Mouse (Mus musculus): ENCODE measurements at regions not wholly inside any gene's neighbourhood (a gene's known extent, or its start where the extent isn't known, plus 50 kb on each side); places are given as distances from the start of the nearest gene placed in this dataset.

DNA sequence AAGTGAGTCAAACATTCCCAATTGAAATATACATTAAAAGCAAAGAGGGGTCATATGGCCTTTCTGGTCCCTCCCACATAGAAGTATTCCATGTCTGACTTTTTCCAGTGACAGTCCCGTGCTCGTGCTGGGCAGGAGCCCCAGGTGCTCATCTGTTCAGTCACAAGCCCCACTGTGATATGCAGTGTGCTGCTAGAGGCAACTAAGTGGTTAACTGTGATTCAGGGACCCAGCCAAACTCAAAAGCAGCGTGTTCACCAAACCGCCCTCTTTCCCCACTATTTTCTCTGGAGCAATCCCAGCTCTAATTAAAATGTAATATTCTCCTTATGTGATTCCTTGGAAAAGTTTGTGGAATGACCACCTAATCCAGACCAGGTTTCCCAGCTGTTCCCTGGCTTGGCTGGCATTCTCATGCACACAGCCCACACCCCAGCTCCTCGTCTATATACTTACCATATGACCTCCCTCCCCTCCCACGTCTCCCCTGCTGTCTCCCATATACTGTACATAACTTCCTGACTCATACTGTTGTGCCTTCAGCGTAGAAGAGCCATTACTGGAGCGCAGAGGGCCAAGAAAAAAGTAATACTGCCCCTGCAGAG is 203.6 kb downstream of the Mtx2 start:
- Histone ChIP-seq H3K36me3 (no peaks in the 10 kb centered on the region), H3K9ac (no peak overlapping the region), H3K4me1 (no peaks in the 10 kb centered on the region), H3K27ac (no peak overlapping the region), H3K27me3 (peaks cover 13% of the 10 kb centered on the region; the same call in 1 of the 2 replicates), H3K9me3 (no peaks in the 10 kb centered on the region), H3K4me2 (no peak overlapping the region), H3K4me3 (no peak overlapping the region)
- 35% methylated on average over 8 of the region's 8 CpGs for WGBS
- ATAC-seq (ENCODE audit: borderline replicate concordance, extremely low read depth, low FRiP score, low TSS enrichment) = no peak

DNA sequence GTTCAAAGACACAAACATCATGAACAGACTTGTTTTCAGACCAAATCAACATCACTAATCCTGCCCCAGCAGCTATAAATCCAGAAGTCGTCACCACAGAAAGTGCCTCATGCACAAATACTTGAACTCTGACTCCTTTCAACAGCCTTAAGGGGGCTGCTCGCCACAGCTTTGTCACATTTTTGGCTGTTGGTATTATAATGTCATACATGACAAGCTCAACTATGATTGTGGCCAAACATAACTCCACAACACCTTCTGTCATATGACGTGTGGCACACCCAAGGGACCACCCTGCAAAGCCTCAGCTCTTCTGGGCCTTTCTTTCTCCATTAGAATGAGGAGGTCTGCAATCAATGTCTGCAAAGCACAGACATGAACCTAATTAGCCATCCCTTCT is 209.1 kb downstream of the Mtx2 start:
- no peaks in the 10 kb centered on the region for H3K9me3 ChIP-seq
- ATAC-seq (ENCODE audit: borderline replicate concordance, extremely low read depth, low FRiP score, low TSS enrichment) = peak; percentile 23; the same call in 1 of the 2 replicates
- no peak overlapping the region for H3K4me3 ChIP-seq
- H3K36me3 ChIP-seq = no peaks in the 10 kb centered on the region
- H3K9ac ChIP-seq = no peak overlapping the region
- H3K27ac ChIP-seq = no peak overlapping the region
- no peak overlapping the region for H3K4me2 ChIP-seq
- no peaks in the 10 kb centered on the region for H3K4me1 ChIP-seq
- WGBS = 33% methylated on average over 3 of the region's 3 CpGs
- peaks cover 12% of the 10 kb centered on the region; the same call in 1 of the 2 replicates for H3K27me3 ChIP-seq

DNA sequence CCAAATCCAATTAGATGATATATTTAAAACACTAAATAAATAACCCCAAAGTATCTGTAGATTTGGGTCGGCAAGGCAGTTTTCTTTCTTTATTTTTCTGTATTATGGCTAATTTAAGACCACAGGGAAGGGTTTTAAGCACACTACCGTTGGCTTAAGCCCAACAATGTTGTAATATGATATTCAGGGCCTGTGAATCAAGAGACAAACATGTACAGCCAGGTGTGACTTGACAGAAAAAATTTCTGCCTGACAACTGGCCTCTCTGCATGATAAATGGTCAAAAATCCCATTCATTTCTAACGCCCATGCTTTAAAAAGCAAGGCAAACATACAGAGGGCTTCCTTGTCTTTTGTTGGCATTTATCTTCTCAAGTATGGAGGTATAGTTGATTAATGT is 213.5 kb downstream of the Mtx2 start:
- Histone ChIP-seq H3K4me1 (no peaks in the 10 kb centered on the region), H3K27me3 (peaks cover 24% of the 10 kb centered on the region; the same call in 1 of the 2 replicates), H3K4me3 (no peak overlapping the region), H3K9me3 (no peaks in the 10 kb centered on the region), H3K9ac (no peak overlapping the region), H3K4me2 (no peak overlapping the region), H3K27ac (no peak overlapping the region), H3K36me3 (no peaks in the 10 kb centered on the region)
- ATAC-seq (ENCODE audit: borderline replicate concordance, extremely low read depth, low FRiP score, low TSS enrichment) = no peak
- 27% methylated on average over 3 of the region's 3 CpGs for WGBS

DNA sequence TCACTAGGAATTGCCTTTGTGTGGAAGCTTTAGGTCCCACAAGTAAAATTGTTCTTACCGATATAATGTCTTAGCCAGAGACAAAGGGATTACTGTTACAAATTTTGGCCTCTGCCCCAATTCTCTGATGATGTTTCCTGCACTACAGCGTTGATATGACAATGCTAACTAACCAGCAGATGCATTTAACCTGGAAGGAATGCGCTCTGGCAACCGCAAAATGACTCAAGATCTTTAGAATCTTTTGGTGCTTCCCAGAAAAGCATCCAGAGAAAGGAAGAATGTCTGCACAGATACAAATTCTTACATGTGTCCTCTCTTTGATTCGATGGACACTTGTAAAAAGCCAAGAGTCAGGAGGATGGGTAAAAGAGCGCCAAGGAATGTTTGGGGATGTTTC is 221.3 kb downstream of the Mtx2 start:
- no peaks in the 10 kb centered on the region for H3K36me3 ChIP-seq
- ATAC-seq (ENCODE audit: borderline replicate concordance, extremely low read depth, low FRiP score, low TSS enrichment) = no peak
- WGBS = 72% methylated on average over 6 of the region's 6 CpGs
- H3K27me3 ChIP-seq = peaks cover 1% of the 10 kb centered on the region; the same call in 1 of the 2 replicates
- no peak overlapping the region for H3K27ac ChIP-seq
- H3K9me3 ChIP-seq = no peaks in the 10 kb centered on the region
- H3K4me1 ChIP-seq = no peaks in the 10 kb centered on the region
- H3K4me3 ChIP-seq = no peak overlapping the region
- H3K4me2 ChIP-seq = no peak overlapping the region
- no peak overlapping the region for H3K9ac ChIP-seq

DNA sequence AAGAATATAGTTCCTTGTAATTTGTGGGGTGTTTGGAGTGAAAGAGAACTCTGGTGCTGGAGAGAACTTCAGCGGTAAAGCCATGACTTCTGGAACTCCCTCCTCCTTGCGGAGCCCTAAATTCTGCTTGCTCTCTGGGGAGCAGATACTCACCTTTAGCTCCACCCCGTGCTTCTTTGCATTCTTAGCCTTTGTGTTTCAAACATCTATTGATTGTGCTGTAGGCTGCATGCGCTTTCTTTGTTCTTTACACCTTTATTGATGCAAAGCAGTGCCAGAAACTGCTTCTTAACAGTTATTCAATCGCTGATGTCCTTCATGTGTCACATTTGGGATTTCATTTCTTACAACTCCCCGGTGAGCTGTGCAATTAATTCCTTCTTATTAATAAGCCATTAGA is 222.5 kb downstream of the Mtx2 start:
- H3K27ac ChIP-seq = no peak overlapping the region
- 51% methylated on average over 6 of the region's 6 CpGs for WGBS

DNA sequence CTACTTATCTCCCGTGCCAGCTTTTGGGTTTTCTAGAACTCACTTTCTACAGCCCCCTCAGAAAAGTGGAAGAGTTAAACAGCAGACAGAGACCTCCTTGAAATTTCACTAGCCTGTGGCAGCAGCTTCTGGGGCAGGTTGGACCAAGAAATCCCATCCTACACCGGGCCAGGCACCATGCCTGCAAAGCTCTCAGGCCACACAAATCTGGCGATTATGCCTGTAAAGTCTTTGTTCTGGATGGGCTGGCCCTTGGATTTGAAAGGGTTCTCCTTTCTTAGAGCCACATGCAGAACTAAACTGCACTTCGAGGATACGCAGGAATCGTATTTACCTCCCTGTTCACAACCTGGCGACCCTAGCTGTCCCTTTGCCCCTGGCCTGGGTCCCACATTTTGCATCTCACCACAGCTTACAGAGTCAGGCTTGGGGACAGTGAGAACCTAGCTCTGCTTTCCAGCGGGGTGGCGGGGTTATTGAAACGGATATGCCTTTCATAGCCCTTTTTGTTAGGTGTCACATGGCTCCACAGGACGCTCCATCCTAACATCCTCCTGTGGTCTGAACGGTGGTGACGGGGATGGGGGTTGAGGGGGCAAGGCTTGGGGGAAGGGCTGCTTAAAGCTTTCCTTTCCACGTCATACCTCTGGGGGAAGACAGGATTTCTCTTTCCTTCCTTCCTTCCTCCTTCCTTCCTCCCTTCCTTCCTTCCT is 229.0 kb downstream of the Mtx2 start:
- no peak; the same call in 1 of the 2 replicates for ATAC-seq (ENCODE audit: borderline replicate concordance, extremely low read depth, low FRiP score, low TSS enrichment)
- H3K4me3 ChIP-seq = peak overlapping the region; percentile 28
- 30% methylated on average over 14 of the region's 14 CpGs for WGBS
- H3K4me1 ChIP-seq = peaks cover 6% of the 10 kb centered on the region; the same call in 1 of the 2 replicates
- H3K36me3 ChIP-seq = no peaks in the 10 kb centered on the region
- H3K27me3 ChIP-seq = peaks cover 33% of the 10 kb centered on the region; the same call in 1 of the 2 replicates
- H3K27ac ChIP-seq = no peak overlapping the region
- peak overlapping the region; percentile 62 for H3K4me2 ChIP-seq
- H3K9ac ChIP-seq = no peak overlapping the region; the same call in 1 of the 2 replicates
- H3K9me3 ChIP-seq = no peaks in the 10 kb centered on the region

More for the DNA sequence above, 222.5 kb downstream of the Mtx2 start:
- H3K36me3 ChIP-seq = no peaks in the 10 kb centered on the region
- no peaks in the 10 kb centered on the region for H3K4me1 ChIP-seq
- no peak overlapping the region for H3K4me2 ChIP-seq
- no peaks in the 10 kb centered on the region for H3K9me3 ChIP-seq
- no peak for ATAC-seq (ENCODE audit: borderline replicate concordance, extremely low read depth, low FRiP score, low TSS enrichment)
- no peak overlapping the region for H3K9ac ChIP-seq
- H3K4me3 ChIP-seq = no peak overlapping the region
- peaks cover 7% of the 10 kb centered on the region; the same call in 1 of the 2 replicates for H3K27me3 ChIP-seq

DNA sequence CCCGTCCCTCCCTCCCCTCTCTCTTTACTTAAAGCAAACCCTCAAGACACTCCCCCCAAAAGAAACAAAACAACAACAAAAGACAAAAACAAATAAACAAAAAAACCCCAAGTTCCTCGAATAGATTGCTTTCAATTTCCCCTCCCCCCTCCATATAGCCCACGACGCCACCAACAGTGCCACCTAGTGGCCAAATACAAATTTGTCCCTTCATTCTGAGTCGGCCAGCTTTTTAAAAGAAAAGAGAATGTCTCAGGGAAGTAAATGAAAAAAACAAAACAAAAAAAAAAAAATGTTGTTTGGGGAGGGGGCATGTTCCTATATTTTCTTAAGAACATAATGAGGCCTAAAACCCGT is 229.6 kb downstream of the Mtx2 start:
- Histone ChIP-seq H3K9ac (no peak overlapping the region), H3K27ac (no peak overlapping the region), H3K27me3 (peaks cover 38% of the 10 kb centered on the region), H3K4me3 (peak overlapping the region; percentile 28), H3K4me2 (peak overlapping the region; percentile 62), H3K4me1 (peaks cover 6% of the 10 kb centered on the region; the same call in 1 of the 2 replicates), H3K36me3 (no peaks in the 10 kb centered on the region), H3K9me3 (no peaks in the 10 kb centered on the region)
- WGBS = 2% methylated on average over 6 of the region's 6 CpGs
- ATAC-seq (ENCODE audit: borderline replicate concordance, extremely low read depth, low FRiP score, low TSS enrichment) = no peak; the same call in 1 of the 2 replicates

DNA sequence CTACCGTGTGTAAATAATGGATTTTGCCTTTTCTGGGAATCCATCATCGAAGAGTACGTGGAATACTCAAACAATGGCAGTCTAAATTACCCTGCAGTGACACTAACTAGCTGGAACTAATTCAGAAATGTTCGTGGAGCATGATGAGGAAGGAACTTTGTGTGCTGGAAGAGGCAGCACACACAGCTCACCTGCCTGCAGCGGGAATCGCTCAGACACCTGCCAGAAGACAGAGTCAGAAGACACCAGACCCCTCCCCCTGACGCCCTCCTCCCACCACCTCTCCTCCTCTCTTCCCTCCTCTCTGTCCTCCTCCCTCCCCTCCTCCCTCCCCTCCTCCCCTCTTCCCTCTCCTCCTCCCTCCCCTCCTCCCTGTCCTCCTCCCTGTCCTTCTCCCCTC is 235.4 kb downstream of the Mtx2 start:
- Histone ChIP-seq H3K9ac (no peak overlapping the region), H3K36me3 (no peaks in the 10 kb centered on the region), H3K4me1 (0 out of 2 replicates have a peak, but pooled peaks cover 3% of the 10 kb centered on the region), H3K27ac (no peak overlapping the region), H3K27me3 (peaks cover 38% of the 10 kb centered on the region), H3K9me3 (no peaks in the 10 kb centered on the region), H3K4me2 (no peak overlapping the region), H3K4me3 (no peak overlapping the region)
- WGBS = 39% methylated on average over 6 of the region's 7 CpGs
- no peak for ATAC-seq (ENCODE audit: borderline replicate concordance, extremely low read depth, low FRiP score, low TSS enrichment)

DNA sequence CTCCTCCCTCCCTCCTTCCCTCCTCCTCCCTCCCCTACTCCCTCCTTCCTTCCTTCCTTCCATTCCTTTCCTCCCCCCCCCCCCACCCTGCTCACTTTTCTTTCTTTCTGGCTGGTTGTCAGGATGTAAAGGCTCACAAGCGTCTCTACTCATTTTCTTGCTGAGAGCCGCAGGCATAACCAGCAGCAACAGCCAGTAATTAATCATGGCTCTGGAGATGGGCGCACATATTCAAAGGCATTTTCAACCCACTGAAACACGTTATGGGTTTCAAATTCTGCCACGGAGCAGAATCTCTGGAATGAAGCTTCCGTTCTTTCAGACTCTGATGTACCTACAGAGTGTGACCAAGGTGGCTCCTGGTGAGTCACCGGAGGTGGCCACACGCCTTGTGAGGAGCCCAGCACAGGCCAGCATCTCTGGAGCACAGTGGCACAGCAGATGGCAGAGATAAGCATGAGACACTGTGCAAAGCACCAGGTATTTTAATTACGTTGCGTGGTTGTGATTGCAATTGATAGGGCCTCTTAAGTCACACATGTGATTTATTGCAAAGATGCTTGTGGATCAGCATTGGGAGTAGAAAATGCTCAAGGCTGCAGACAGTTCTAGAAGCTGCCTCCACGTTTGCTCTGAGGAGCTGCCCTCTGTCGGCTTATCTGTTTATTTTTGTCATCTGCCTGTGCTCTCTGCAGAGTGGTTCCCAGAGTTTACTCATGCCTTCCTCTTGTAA is 236.0 kb downstream of the Mtx2 start:
- no peak overlapping the region for H3K4me2 ChIP-seq
- H3K27me3 ChIP-seq = peaks cover 35% of the 10 kb centered on the region
- no peak for ATAC-seq (ENCODE audit: borderline replicate concordance, extremely low read depth, low FRiP score, low TSS enrichment)
- no peak overlapping the region for H3K9ac ChIP-seq
- WGBS = 36% methylated on average over 12 of the region's 12 CpGs
- 0 out of 2 replicates have a peak, but pooled peaks cover 3% of the 10 kb centered on the region for H3K4me1 ChIP-seq
- no peaks in the 10 kb centered on the region for H3K36me3 ChIP-seq
- H3K9me3 ChIP-seq = no peaks in the 10 kb centered on the region
- no peak overlapping the region for H3K27ac ChIP-seq
- H3K4me3 ChIP-seq = no peak overlapping the region

DNA sequence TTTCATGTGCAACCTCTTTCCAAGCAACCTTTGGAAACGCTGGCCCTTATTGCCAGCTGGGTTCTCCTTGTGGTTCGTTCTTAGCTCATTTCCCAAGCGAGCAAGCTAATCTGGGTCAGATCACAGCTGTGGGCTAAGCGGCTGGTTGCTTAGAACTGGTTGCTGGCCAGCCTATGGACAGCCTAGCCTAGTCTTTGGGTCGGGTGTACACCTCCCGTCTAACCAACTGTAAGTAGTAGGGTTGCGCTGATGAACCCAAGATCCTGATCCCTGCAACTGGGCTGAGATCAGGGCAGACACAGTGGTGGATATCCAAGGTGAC is 236.5 kb downstream of the Mtx2 start:
- no peaks in the 10 kb centered on the region for H3K9me3 ChIP-seq
- no peak for ATAC-seq (ENCODE audit: borderline replicate concordance, extremely low read depth, low FRiP score, low TSS enrichment)
- 0 out of 2 replicates have a peak, but pooled peaks cover 3% of the 10 kb centered on the region for H3K4me1 ChIP-seq
- no peak overlapping the region for H3K27ac ChIP-seq
- no peak overlapping the region for H3K4me3 ChIP-seq
- no peaks in the 10 kb centered on the region for H3K36me3 ChIP-seq
- H3K4me2 ChIP-seq = no peak overlapping the region
- H3K27me3 ChIP-seq = peaks cover 33% of the 10 kb centered on the region
- no peak overlapping the region for H3K9ac ChIP-seq
- WGBS = 66% methylated on average over 7 of the region's 7 CpGs

DNA sequence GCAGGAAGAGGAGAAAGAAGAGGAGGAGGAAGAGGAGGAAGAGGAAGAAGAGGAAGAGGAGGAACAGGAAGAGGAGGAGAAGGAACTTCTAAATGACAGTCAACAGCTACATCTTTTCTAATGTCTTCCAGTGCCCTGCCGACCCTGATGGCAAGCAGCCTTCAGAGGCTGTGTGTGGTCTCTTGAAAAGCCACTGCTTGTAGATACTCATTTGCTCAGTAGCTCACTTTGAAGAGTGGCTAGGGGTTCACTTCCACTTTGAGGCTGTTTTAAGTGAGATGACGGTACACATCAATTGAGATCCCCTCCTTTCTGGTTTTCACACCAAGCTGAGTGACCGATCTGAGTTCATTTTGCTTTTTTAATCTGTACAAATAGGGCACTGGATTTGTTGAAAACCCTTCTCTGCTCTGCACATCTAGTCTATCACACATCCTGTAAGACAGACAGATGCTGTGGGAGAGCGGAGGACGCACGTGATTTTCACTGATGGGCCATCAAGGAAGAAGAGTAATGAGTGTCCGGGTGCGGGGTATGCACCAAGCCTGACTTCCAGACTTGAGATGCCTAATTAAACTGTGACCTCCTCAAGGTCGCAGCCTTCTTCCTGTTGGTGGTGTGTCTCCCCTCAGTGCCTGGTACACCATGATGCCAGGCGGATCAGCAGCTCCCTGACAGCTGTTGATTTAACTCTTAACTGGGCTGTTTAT is 239.0 kb downstream of the Mtx2 start:
- Histone ChIP-seq H3K9ac (no peak overlapping the region), H3K9me3 (no peaks in the 10 kb centered on the region), H3K27me3 (peaks cover 19% of the 10 kb centered on the region), H3K4me1 (0 out of 2 replicates have a peak, but pooled peaks cover 3% of the 10 kb centered on the region), H3K27ac (no peak overlapping the region), H3K4me2 (no peak overlapping the region), H3K36me3 (no peaks in the 10 kb centered on the region), H3K4me3 (no peak overlapping the region)
- 38% methylated on average over 10 of the region's 10 CpGs for WGBS
- ATAC-seq (ENCODE audit: borderline replicate concordance, extremely low read depth, low FRiP score, low TSS enrichment) = no peak
